Comparison of ENCODE assay signal across 26 mouse cellular contexts in genomic region chr3:144375725-144376412, GRCm38 (mm10).
DNase-seq lines count a peak whose midpoint lies in the region; ATAC-seq and TF ChIP-seq lines count a peak whose summit lies in the region.
"Had no signal": no experiment of that assay in that cellular context is flagged by ENCODE, and none has a peak within 500 bp of the region (broad histone marks: within the 10 kb centered on the region; RNA-seq: fewer than 3 reads in every experiment).

No protein-coding gene starts in this region.

- H3K4me3 ChIP-seq in kidney, postnatal 0 days (replicated peaks; ENCODE audit: low read depth, low read length): no peak overlapping the region
- H3K4me3 ChIP-seq in intestine, postnatal 0 days (ENCODE audit: low read depth, low read length): no peak overlapping the region
- no peak overlapping the region for H3K4me3 ChIP-seq in gastrocnemius, adult 2 months
- no peak overlapping the region for H3K4me3 ChIP-seq in midbrain, embryonic 14.5 days (replicated peaks; ENCODE audit: low read depth, low read length)
- H3K4me3 ChIP-seq: embryonic facial prominence, embryonic 15.5 days; erythroblast, embryonic 14.5 days; forebrain, embryonic 10.5 days; heart, adult 2 months; heart, embryonic 15.5 days; hindbrain, embryonic 13.5 days had no signal

- intact Hi-C loops in gastrocnemius, adult 2 months (cut with DNase I): no loop called here

- no peak overlapping the region for H3K9ac ChIP-seq in kidney, postnatal 0 days (ENCODE audit: low read depth, low read length)
- no peak overlapping the region for H3K9ac ChIP-seq in intestine, postnatal 0 days (ENCODE audit: low read depth, low read length)
- no peak overlapping the region for H3K9ac ChIP-seq in midbrain, embryonic 14.5 days (replicated peaks; ENCODE audit: low read length)
- H3K9ac ChIP-seq: embryonic facial prominence, embryonic 15.5 days; heart, embryonic 15.5 days; hindbrain, embryonic 13.5 days had no signal

- DNase-seq in kidney, postnatal 0 days (ENCODE audit: low spot score): peak; percentile 31
- no peak for DNase-seq in kidney, postnatal 25 days
- DNase-seq in cerebellum, postnatal 25 days: no peak
- no peak for DNase-seq in gastrocnemius, adult 2 months
- DNase-seq in midbrain, embryonic 14.5 days: no peak
- DNase-seq: adrenal gland, postnatal 14 days; B cell, adult 2 months; cerebellum, adult 11-12 months; cerebellum, adult 9-10 months; cerebellum, postnatal 36 days; embryo, embryonic 11 days; gastrocnemius, postnatal 14 days; heart, adult 2 months; heart, postnatal 14 days had no signal

- no peaks in the 10 kb centered on the region for H3K4me1 ChIP-seq in kidney, postnatal 0 days (replicated peaks; ENCODE audit: insufficient read depth, low read length)
- H3K4me1 ChIP-seq in intestine, postnatal 0 days (replicated peaks; ENCODE audit: control insufficient read depth, insufficient read depth, low read length): peaks cover 3% of the 10 kb centered on the region; the same call in 1 of the 2 replicates
- H3K4me1 ChIP-seq in midbrain, embryonic 14.5 days (ENCODE audit: control insufficient read depth, insufficient read depth, low read length): peaks cover 16% of the 10 kb centered on the region

- H3K9me3 ChIP-seq in kidney, postnatal 0 days (replicated peaks; ENCODE audit: low read length): no peaks in the 10 kb centered on the region
- H3K9me3 ChIP-seq in intestine, postnatal 0 days (ENCODE audit: control insufficient read depth): no peaks in the 10 kb centered on the region
- no peaks in the 10 kb centered on the region for H3K9me3 ChIP-seq in midbrain, embryonic 14.5 days (ENCODE audit: control insufficient read depth, low read length)
- H3K9me3 ChIP-seq: embryonic facial prominence, embryonic 15.5 days; forebrain, embryonic 10.5 days; heart, embryonic 15.5 days; hindbrain, embryonic 13.5 days had no signal

- no peaks in the 10 kb centered on the region for H3K27me3 ChIP-seq in kidney, postnatal 0 days (ENCODE audit: insufficient read depth, low read length)
- no peaks in the 10 kb centered on the region for H3K27me3 ChIP-seq in intestine, postnatal 0 days (replicated peaks; ENCODE audit: control insufficient read depth, insufficient read depth, low read length)
- H3K27me3 ChIP-seq in midbrain, embryonic 14.5 days (ENCODE audit: control insufficient read depth, insufficient read depth, low read length): no peaks in the 10 kb centered on the region
- H3K27me3 ChIP-seq: heart, embryonic 15.5 days had no signal

- no peak overlapping the region for H3K27ac ChIP-seq in kidney, postnatal 0 days
- no peak overlapping the region for H3K27ac ChIP-seq in intestine, postnatal 0 days (ENCODE audit: low read depth, low read length)
- H3K27ac ChIP-seq in gastrocnemius, adult 2 months: no peak overlapping the region
- no peak overlapping the region for H3K27ac ChIP-seq in midbrain, embryonic 14.5 days (replicated peaks; ENCODE audit: low read depth, low read length)
- H3K27ac ChIP-seq: embryonic facial prominence, embryonic 15.5 days; forebrain, embryonic 10.5 days; heart, adult 2 months; heart, embryonic 15.5 days; hindbrain, embryonic 13.5 days; hindbrain, postnatal 0 days had no signal

- no peak for TF ChIP-seq CTCF in kidney, postnatal 0 days (IDR thresholded peaks at IDR 0.05; ENCODE audit: low read depth)
- TF ChIP-seq CTCF in intestine, postnatal 0 days (IDR thresholded peaks at IDR 0.05; ENCODE audit: low read depth): no peak
- no peak for TF ChIP-seq CTCF in gastrocnemius, adult 2 months (IDR thresholded peaks at IDR 0.05)

- WGBS in kidney, postnatal 0 days: 67% methylated on average over 12 of the region's 12 CpGs
- 47% methylated on average over 12 of the region's 12 CpGs for WGBS in intestine, postnatal 0 days
- WGBS in midbrain, embryonic 14.5 days: 86% methylated on average over 12 of the region's 12 CpGs

- ATAC-seq in kidney, postnatal 0 days (replicated peaks; ENCODE audit: low FRiP score, low read depth): no peak
- ATAC-seq in common myeloid progenitor, adult 5-6 weeks (replicated peaks; ENCODE audit: low read depth, poor library complexity, severe bottlenecking): peak; percentile 48
- ATAC-seq in intestine, postnatal 0 days: peak; percentile 87
- ATAC-seq in monocyte, adult 5-6 weeks (replicated peaks; ENCODE audit: insufficient number of reproducible peaks, low FRiP score, low TSS enrichment, poor library complexity, severe bottlenecking): peak; percentile 44; the same call in 1 of the 2 replicates
- no peak for ATAC-seq in midbrain, embryonic 14.5 days (ENCODE audit: low FRiP score, low TSS enrichment)
- ATAC-seq: CD4-positive, CD25-positive, alpha-beta regulatory T cell, adult 4 months; forebrain, embryonic 14.5 days; hindbrain, postnatal 0 days had no signal

- H3K4me2 ChIP-seq in kidney, postnatal 0 days (ENCODE audit: low read length): no peak overlapping the region
- H3K4me2 ChIP-seq in intestine, postnatal 0 days (replicated peaks; ENCODE audit: low read depth): no peak overlapping the region
- H3K4me2 ChIP-seq in midbrain, embryonic 14.5 days (ENCODE audit: low read length): no peak overlapping the region
- H3K4me2 ChIP-seq: embryonic facial prominence, embryonic 15.5 days; heart, embryonic 11.5 days; heart, embryonic 15.5 days; hindbrain, embryonic 13.5 days had no signal

- H3K36me3 ChIP-seq in kidney, postnatal 0 days (ENCODE audit: insufficient read depth, low read length): no peaks in the 10 kb centered on the region
- no peaks in the 10 kb centered on the region for H3K36me3 ChIP-seq in intestine, postnatal 0 days (ENCODE audit: control insufficient read depth, insufficient read depth)
- no peaks in the 10 kb centered on the region for H3K36me3 ChIP-seq in midbrain, embryonic 14.5 days (ENCODE audit: control insufficient read depth, insufficient read depth, low read length)
- H3K36me3 ChIP-seq: embryonic facial prominence, embryonic 15.5 days; forebrain, embryonic 10.5 days; heart, embryonic 15.5 days; hindbrain, embryonic 13.5 days had no signal

Comparison
In these comparisons a context has a peak if more than half of its experiments do, and no peak if none do; other contexts are left out.
1. ATAC-seq: peak in common myeloid progenitor, adult 5-6 weeks (single experiment), intestine, postnatal 0 days (single experiment) and monocyte, adult 5-6 weeks (single experiment); none in kidney, postnatal 0 days (single experiment) and midbrain, embryonic 14.5 days (single experiment).